Mouse (Mus musculus): ENCODE measurements around the gene Nono. TPM values are rescaled to one million over a fixed set of nuclear protein-coding genes. Genes with fewer than 3 reads are reported as not detected.
A peak's percentile ranks its signal among the peaks of the same experiment; 100 is the strongest.

Gene Nono
- polyA plus RNA-seq, 1 experiment from 2014 or later = 61.7 TPM

DNA sequence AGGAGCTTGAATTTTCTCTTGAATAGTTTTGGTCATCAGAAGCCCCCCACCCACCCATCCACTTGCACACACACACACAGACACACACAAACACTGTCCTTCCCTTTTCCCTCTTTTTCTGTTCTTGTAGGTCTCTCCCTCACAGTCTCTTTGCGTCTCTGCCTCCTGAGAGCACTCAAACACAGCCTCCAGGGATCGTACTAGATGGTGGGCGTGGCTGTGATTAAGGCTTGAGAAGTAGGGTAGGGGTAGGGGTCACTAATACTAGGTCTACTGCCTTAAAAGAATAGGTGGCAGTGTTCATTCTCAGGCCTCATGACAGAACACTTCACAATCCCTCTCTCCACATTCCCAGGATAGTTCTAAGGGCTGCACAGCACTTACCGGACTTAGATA is 8.4 kb upstream of the Nono start, which contains the start of gene Zmym3:
Gene Zmym3, minus strand, starts transcription at position 150 of the 396 bp plus-strand sequence.
- ATAC-seq (no peak), DNase-seq (no peak)
- WGBS (ENCODE audit: insufficient replicate concordance) = 37% methylated on average over 4 of the region's 4 CpGs
- TF ChIP-seq EP300 (IDR thresholded peaks at IDR 0.05; ENCODE audit: low read depth) (no peak), CTCF (IDR thresholded peaks at IDR 0.05; ENCODE audit: low read depth) (no peak)
- Histone ChIP-seq H3K27me3 (ENCODE audit: insufficient read depth, low read length) (no peaks in the 10 kb centered on the region), H3K4me3 (ENCODE audit: low read depth, low read length) (peak within 1 kb of the TSS; percentile 50), H3K4me2 (ENCODE audit: low read depth, low read length) (peak within 1 kb of the TSS; percentile 77), H3K27ac (ENCODE audit: low read depth) (no peak within 1 kb of the TSS), H3K9me3 (ENCODE audit: low read length) (no peaks in the 10 kb centered on the region), H3K4me1 (ENCODE audit: insufficient read depth) (no peaks in the 10 kb centered on the region; the same call in 1 of the 2 replicates), H3K9ac (replicated peaks) (peak within 1 kb of the TSS; percentile 56), H3K36me3 (replicated peaks; ENCODE audit: insufficient read depth, low read length) (no peaks in the 10 kb centered on the region)

DNA sequence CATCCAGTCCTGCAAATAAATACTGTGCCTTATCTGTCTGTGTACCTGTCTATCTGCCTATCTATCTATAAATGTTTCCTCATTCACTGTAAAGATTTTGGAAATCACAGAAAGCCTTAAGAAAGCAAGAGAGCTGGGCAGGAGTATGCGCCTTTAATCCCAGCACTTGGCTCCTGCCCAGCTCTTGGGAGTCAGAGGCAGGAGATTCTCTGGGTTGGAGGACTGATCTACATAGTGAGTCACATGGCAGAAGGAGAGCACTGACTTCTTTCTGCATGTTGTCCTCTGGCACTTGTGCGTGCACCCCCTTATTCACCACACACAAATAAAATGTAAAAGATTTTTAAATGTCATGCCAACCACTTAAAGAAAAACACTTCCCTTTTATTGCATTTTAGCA is 5.7 kb upstream of the Nono start:
- Histone ChIP-seq H3K27ac (ENCODE audit: low read depth) (no peak overlapping the region), H3K4me3 (ENCODE audit: low read depth, low read length) (no peak overlapping the region), H3K27me3 (ENCODE audit: insufficient read depth, low read length) (no peaks in the 10 kb centered on the region), H3K4me1 (ENCODE audit: insufficient read depth) (peaks cover 7% of the 10 kb centered on the region), H3K9me3 (ENCODE audit: low read length) (no peaks in the 10 kb centered on the region), H3K9ac (replicated peaks) (no peak overlapping the region), H3K4me2 (ENCODE audit: low read depth, low read length) (no peak overlapping the region), H3K36me3 (replicated peaks; ENCODE audit: insufficient read depth, low read length) (no peaks in the 10 kb centered on the region)
- 86% methylated on average over 2 of the region's 2 CpGs for WGBS (ENCODE audit: insufficient replicate concordance)
- TF ChIP-seq CTCF (IDR thresholded peaks at IDR 0.05; ENCODE audit: low read depth) (no peak), EP300 (IDR thresholded peaks at IDR 0.05; ENCODE audit: low read depth) (no peak)
- ATAC-seq (no peak), DNase-seq (no peak)

DNA sequence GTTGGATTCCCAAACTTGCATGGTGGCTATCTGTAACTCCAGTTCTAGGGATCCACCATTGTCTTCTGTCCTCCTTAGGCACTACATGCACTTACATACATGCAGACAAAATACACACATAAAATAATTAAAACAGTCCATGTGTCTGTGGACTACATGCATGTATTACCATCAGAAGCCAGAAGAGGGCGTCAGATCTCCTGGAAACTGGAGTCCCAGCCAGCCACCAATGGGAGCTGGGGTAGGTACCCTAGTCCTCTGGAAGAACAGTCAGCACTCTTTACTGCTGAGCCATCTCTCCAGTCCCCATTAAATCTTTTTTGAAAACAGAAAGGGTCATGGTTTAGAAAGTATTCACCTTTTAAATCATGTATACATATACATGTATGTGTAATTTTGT is 1.3 kb upstream of the Nono start:
- peak overlapping the region; percentile 71; the same call in 1 of the 2 replicates for H3K4me2 ChIP-seq (ENCODE audit: low read depth, low read length)
- peaks cover 10% of the 10 kb centered on the region for H3K4me1 ChIP-seq (ENCODE audit: insufficient read depth)
- ATAC-seq (no peak), DNase-seq (peak; percentile 27)
- H3K27me3 ChIP-seq (ENCODE audit: insufficient read depth, low read length) = no peaks in the 10 kb centered on the region
- H3K36me3 ChIP-seq (replicated peaks; ENCODE audit: insufficient read depth, low read length) = 0 out of 2 replicates have a peak, but pooled peaks cover 6% of the 10 kb centered on the region
- H3K9ac ChIP-seq (replicated peaks) = no peak overlapping the region
- no peaks in the 10 kb centered on the region for H3K9me3 ChIP-seq (ENCODE audit: low read length)
- no peak overlapping the region; the same call in 1 of the 2 replicates for H3K27ac ChIP-seq (ENCODE audit: low read depth)
- no peak overlapping the region for H3K4me3 ChIP-seq (ENCODE audit: low read depth, low read length)
- WGBS (ENCODE audit: insufficient replicate concordance) = 5% methylated on average over 1 of the region's 1 CpGs
- TF ChIP-seq EP300 (IDR thresholded peaks at IDR 0.05; ENCODE audit: low read depth) (no peak), CTCF (IDR thresholded peaks at IDR 0.05; ENCODE audit: low read depth) (peak; percentile 62)

DNA sequence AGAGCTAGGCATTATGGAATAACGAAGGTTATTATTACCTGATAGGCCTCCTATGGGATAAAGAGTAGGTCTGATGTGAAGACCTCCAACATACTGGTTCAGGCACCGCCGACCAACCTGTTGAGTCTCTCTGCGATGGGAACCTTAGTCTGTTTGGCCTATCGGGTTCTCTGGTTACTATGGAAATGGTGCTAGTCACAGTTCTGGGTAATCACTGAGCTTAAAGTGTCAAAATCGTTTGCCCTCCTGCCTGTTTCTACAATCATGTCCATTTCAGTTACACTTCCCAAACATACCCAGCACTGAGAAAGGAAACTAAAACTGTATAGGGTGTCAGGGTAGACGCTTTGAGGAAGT is 355 bp upstream of the Nono start:
- TF ChIP-seq EP300 (IDR thresholded peaks at IDR 0.05; ENCODE audit: low read depth) = no peak
- no peak for TF ChIP-seq CTCF (IDR thresholded peaks at IDR 0.05; ENCODE audit: low read depth)
- peaks cover 10% of the 10 kb centered on the region for H3K4me1 ChIP-seq (ENCODE audit: insufficient read depth)
- peak overlapping the region; percentile 71 for H3K4me2 ChIP-seq (ENCODE audit: low read depth, low read length)
- no peaks in the 10 kb centered on the region for H3K27me3 ChIP-seq (ENCODE audit: insufficient read depth, low read length)
- DNase-seq (no peak), ATAC-seq (peak; percentile 2; the same call in 1 of the 2 replicates)
- peaks cover 6% of the 10 kb centered on the region; the same call in 1 of the 2 replicates for H3K36me3 ChIP-seq (replicated peaks; ENCODE audit: insufficient read depth, low read length)
- WGBS (ENCODE audit: insufficient replicate concordance) = 27% methylated on average over 7 of the region's 7 CpGs
- peak overlapping the region; percentile 73 for H3K4me3 ChIP-seq (ENCODE audit: low read depth, low read length)
- H3K9ac ChIP-seq (replicated peaks) = no peak overlapping the region; the same call in 1 of the 2 replicates
- H3K27ac ChIP-seq (ENCODE audit: low read depth) = peak overlapping the region; percentile 90
- H3K9me3 ChIP-seq (ENCODE audit: low read length) = no peaks in the 10 kb centered on the region

DNA sequence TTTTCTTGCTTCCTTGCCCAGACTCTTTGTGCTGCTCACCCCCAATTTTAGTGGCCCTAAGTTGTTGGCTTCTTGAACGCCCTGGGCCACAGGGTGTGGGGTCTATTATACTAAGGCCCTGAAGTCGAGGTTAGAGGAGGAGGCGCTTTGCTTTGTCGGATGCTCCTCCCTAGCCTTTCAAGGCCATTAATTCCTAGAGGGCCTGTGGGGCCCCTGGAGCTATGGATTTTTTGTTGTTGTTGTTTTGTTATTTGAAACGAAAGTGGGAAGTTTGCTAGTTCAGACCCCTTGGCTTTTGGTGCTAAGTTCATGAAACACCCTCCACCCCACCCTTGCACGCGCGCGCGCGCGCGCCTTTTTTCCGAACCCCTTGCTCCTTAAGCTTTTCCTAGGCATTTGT is 858 bp downstream of the Nono start:
- Histone ChIP-seq H3K9ac (replicated peaks) (peak overlapping the region; percentile 84), H3K4me2 (ENCODE audit: low read depth, low read length) (peak overlapping the region; percentile 71), H3K4me3 (ENCODE audit: low read depth, low read length) (peak overlapping the region; percentile 73), H3K9me3 (ENCODE audit: low read length) (no peaks in the 10 kb centered on the region), H3K27ac (ENCODE audit: low read depth) (peak overlapping the region; percentile 90), H3K27me3 (ENCODE audit: insufficient read depth, low read length) (no peaks in the 10 kb centered on the region), H3K36me3 (replicated peaks; ENCODE audit: insufficient read depth, low read length) (peaks cover 6% of the 10 kb centered on the region; the same call in 1 of the 2 replicates), H3K4me1 (ENCODE audit: insufficient read depth) (peaks cover 10% of the 10 kb centered on the region)
- peak; percentile 52 for ATAC-seq
- WGBS (ENCODE audit: insufficient replicate concordance) = 19% methylated on average over 14 of the region's 14 CpGs
- peak; percentile 24 for DNase-seq
- TF ChIP-seq CTCF (IDR thresholded peaks at IDR 0.05; ENCODE audit: low read depth) = no peak

DNA sequence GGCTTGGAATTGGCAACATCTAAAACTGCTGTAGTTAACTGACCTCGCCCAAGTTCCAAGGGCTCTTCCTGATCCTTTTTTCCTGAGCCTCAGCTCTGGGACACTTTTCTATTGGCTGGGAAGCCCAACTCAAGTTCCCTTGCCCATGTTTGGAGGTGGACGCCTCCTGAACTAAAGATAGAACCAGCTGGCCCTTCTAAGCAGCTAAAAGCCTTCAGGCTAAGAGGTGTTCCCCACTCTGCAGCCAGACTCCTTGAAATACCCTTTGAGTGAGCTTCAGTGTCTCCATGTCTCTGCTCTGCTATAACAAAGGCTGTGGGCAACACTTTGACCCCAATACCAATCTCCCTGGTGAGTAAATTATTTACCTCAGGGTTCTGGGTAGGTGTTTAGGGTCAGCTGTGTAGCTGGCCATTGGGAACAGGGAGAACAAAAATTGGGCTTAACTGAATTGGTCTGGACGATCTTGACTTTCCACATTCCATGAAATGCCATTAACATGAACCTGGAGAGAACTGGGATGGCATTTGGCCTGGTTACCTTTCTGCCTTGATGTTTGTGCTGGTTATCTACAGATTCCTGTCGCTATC is 19.9 kb downstream of the Nono start, which contains the start of gene Itgb1bp2:
Gene Itgb1bp2, plus strand, starts transcription at position 203 of the 590 bp plus-strand sequence.
- no peak for DNase-seq
- no peaks in the 10 kb centered on the region for H3K4me1 ChIP-seq (ENCODE audit: insufficient read depth)
- peaks cover 37% of the 10 kb centered on the region for H3K36me3 ChIP-seq (replicated peaks; ENCODE audit: insufficient read depth, low read length)
- H3K27me3 ChIP-seq (ENCODE audit: insufficient read depth, low read length) = 0 out of 2 replicates have a peak, but pooled peaks cover 5% of the 10 kb centered on the region
- H3K27ac ChIP-seq (ENCODE audit: low read depth) = no peak within 1 kb of the TSS
- no peaks in the 10 kb centered on the region for H3K9me3 ChIP-seq (ENCODE audit: low read length)
- H3K9ac ChIP-seq (replicated peaks) = no peak within 1 kb of the TSS
- TF ChIP-seq CTCF (IDR thresholded peaks at IDR 0.05; ENCODE audit: low read depth) (no peak), EP300 (IDR thresholded peaks at IDR 0.05; ENCODE audit: low read depth) (no peak)
- 76% methylated on average over 4 of the region's 4 CpGs for WGBS (ENCODE audit: insufficient replicate concordance)
- H3K4me3 ChIP-seq (ENCODE audit: low read depth, low read length) = no peak within 1 kb of the TSS
- H3K4me2 ChIP-seq (ENCODE audit: low read depth, low read length) = no peak within 1 kb of the TSS
- ATAC-seq = no peak

All from liver, postnatal 0 days (tissue).